ENCODE assay signal across 13 mouse cellular contexts in genomic region chr10:21186733-21187132, GRCm38 (mm10). TPM values are rescaled to one million over a fixed set of nuclear protein-coding genes. Genes with fewer than 3 reads are reported as not detected.
A peak's percentile ranks its signal among the peaks of the same experiment; 100 is the strongest.
DNase-seq lines count a peak whose midpoint lies in the region; ATAC-seq and TF ChIP-seq lines count a peak whose summit lies in the region.
"Had no signal": no experiment of that assay in that cellular context is flagged by ENCODE, and none has a peak within 500 bp of the region (broad histone marks: within the 10 kb centered on the region; RNA-seq: fewer than 3 reads in every experiment).

No protein-coding gene starts in this region.

- TF ChIP-seq POLR2A in heart, adult 2 months (IDR thresholded peaks at IDR 0.05; ENCODE audit: insufficient read depth, low read depth, low read length): no peak

- no peak for TF ChIP-seq EP300 in liver, postnatal 0 days (IDR thresholded peaks at IDR 0.05; ENCODE audit: low read depth)
- no peak for TF ChIP-seq EP300 in heart, adult 2 months (IDR thresholded peaks at IDR 0.05; ENCODE audit: insufficient read depth, low read depth, low read length)

- intact Hi-C loops in heart, adult 2 months (cut with DNase I): no loop called here

- H3K27me3 ChIP-seq in liver, postnatal 0 days (ENCODE audit: insufficient read depth, low read length): no peaks in the 10 kb centered on the region
- no peaks in the 10 kb centered on the region for H3K27me3 ChIP-seq in intestine, embryonic 16.5 days (replicated peaks; ENCODE audit: control insufficient read depth, insufficient read depth, low read length)
- H3K27me3 ChIP-seq in heart, adult 2 months (ENCODE audit: control insufficient read depth, insufficient read depth, low read length): no peaks in the 10 kb centered on the region
- peaks cover 6% of the 10 kb centered on the region; the same call in 1 of the 2 replicates for H3K27me3 ChIP-seq in midbrain, embryonic 13.5 days

- 34% methylated on average over 5 of the region's 5 CpGs for WGBS in liver, postnatal 0 days (ENCODE audit: insufficient replicate concordance)
- WGBS in intestine, embryonic 16.5 days: 85% methylated on average over 5 of the region's 5 CpGs
- 50% methylated on average over 5 of the region's 5 CpGs for WGBS in heart, adult 2 months
- WGBS in midbrain, embryonic 13.5 days: 91% methylated on average over 5 of the region's 5 CpGs

- no peak for TF ChIP-seq CTCF in liver, postnatal 0 days (IDR thresholded peaks at IDR 0.05; ENCODE audit: low read depth)
- TF ChIP-seq CTCF in heart, adult 2 months (IDR thresholded peaks at IDR 0.05): no peak

- H3K9me3 ChIP-seq in liver, postnatal 0 days (ENCODE audit: low read length): no peaks in the 10 kb centered on the region
- H3K9me3 ChIP-seq in intestine, embryonic 16.5 days (ENCODE audit: control insufficient read depth, low read length): no peaks in the 10 kb centered on the region
- H3K9me3 ChIP-seq in midbrain, embryonic 13.5 days: 0 out of 2 replicates have a peak, but pooled peaks cover 3% of the 10 kb centered on the region
- H3K9me3 ChIP-seq: midbrain, embryonic 12.5 days had no signal

- H3K27ac ChIP-seq in liver, postnatal 0 days (ENCODE audit: low read depth): 0 out of 2 replicates have a peak overlapping the region, but pooled peaks have one; percentile 35
- no peak overlapping the region for H3K27ac ChIP-seq in intestine, embryonic 16.5 days (ENCODE audit: low read length)
- no peak overlapping the region for H3K27ac ChIP-seq in heart, adult 2 months
- no peak overlapping the region for H3K27ac ChIP-seq in midbrain, embryonic 13.5 days
- H3K27ac ChIP-seq: midbrain, embryonic 12.5 days had no signal

- peak overlapping the region; percentile 40; the same call in 1 of the 2 replicates for H3K4me2 ChIP-seq in liver, postnatal 0 days (ENCODE audit: low read depth, low read length)
- no peak overlapping the region for H3K4me2 ChIP-seq in intestine, embryonic 16.5 days (ENCODE audit: low read depth, low read length)
- H3K4me2 ChIP-seq in midbrain, embryonic 13.5 days (replicated peaks): no peak overlapping the region
- H3K4me2 ChIP-seq: midbrain, embryonic 12.5 days had no signal

- H3K4me1 ChIP-seq in liver, postnatal 0 days (ENCODE audit: insufficient read depth): peaks cover 10% of the 10 kb centered on the region
- H3K4me1 ChIP-seq in intestine, embryonic 16.5 days (ENCODE audit: control insufficient read depth, insufficient read depth, low read length): no peaks in the 10 kb centered on the region
- peaks cover 1% of the 10 kb centered on the region; the same call in 1 of the 2 replicates for H3K4me1 ChIP-seq in heart, adult 2 months (ENCODE audit: control insufficient read depth, insufficient read depth, low read length)
- H3K4me1 ChIP-seq in midbrain, embryonic 13.5 days (replicated peaks): peaks cover 4% of the 10 kb centered on the region; the same call in 1 of the 2 replicates
- H3K4me1 ChIP-seq: midbrain, embryonic 12.5 days had no signal

- H3K4me3 ChIP-seq in liver, postnatal 0 days (ENCODE audit: low read depth, low read length): no peak overlapping the region
- H3K4me3 ChIP-seq in intestine, embryonic 16.5 days (ENCODE audit: low read length): no peak overlapping the region
- H3K4me3 ChIP-seq in heart, adult 2 months: no peak overlapping the region
- no peak overlapping the region for H3K4me3 ChIP-seq in midbrain, embryonic 13.5 days (replicated peaks)
- H3K4me3 ChIP-seq: midbrain, embryonic 12.5 days had no signal

- peak; percentile 86 for ATAC-seq in CD4-positive, CD25-positive, alpha-beta regulatory T cell, adult 4 months
- peak; percentile 67 for ATAC-seq in liver, postnatal 0 days
- ATAC-seq in intestine, embryonic 16.5 days: no peak
- no peak for ATAC-seq in midbrain, embryonic 13.5 days
- ATAC-seq: forebrain, postnatal 0 days; intestine, postnatal 0 days had no signal

- H3K9ac ChIP-seq in liver, postnatal 0 days (replicated peaks): no peak overlapping the region
- no peak overlapping the region for H3K9ac ChIP-seq in intestine, embryonic 16.5 days (ENCODE audit: low read depth, low read length)
- no peak overlapping the region for H3K9ac ChIP-seq in heart, adult 2 months (ENCODE audit: low read depth, low read length)
- H3K9ac ChIP-seq in midbrain, embryonic 13.5 days (replicated peaks): no peak overlapping the region
- H3K9ac ChIP-seq: forebrain, postnatal 0 days; midbrain, embryonic 12.5 days had no signal

- DNase-seq in T-cell, adult 2 months (ENCODE audit: low spot score): peak; percentile 74
- no peak for DNase-seq in liver, postnatal 0 days
- peak; percentile 68 to 72 for DNase-seq in thymus, postnatal 10 days (ENCODE audit: low spot score in 2 of 2)
- DNase-seq in heart, adult 2 months: no peak
- DNase-seq: adrenal gland, adult 8-10 months; forebrain, postnatal 0 days; lung, adult 2 months; right cerebral cortex, postnatal 4 days had no signal

- H3K79me2 ChIP-seq in heart, adult 2 months (replicated peaks; ENCODE audit: control insufficient read depth, insufficient read depth, low read length): no peaks in the 10 kb centered on the region

- no peaks in the 10 kb centered on the region for H3K36me3 ChIP-seq in liver, postnatal 0 days (replicated peaks; ENCODE audit: insufficient read depth, low read length)
- no peaks in the 10 kb centered on the region for H3K36me3 ChIP-seq in intestine, embryonic 16.5 days (ENCODE audit: control insufficient read depth, insufficient read depth, low read length)
- H3K36me3 ChIP-seq in heart, adult 2 months (ENCODE audit: control insufficient read depth, insufficient read depth, low read length): no peaks in the 10 kb centered on the region
- H3K36me3 ChIP-seq in midbrain, embryonic 13.5 days: no peaks in the 10 kb centered on the region
- H3K36me3 ChIP-seq: midbrain, embryonic 12.5 days had no signal

RNA-seq across cellular contexts. Expression of gene Myb, which starts 25.9 kb away (rescaled TPM):
- 1 to 10 TPM; 6.6 to 7.6 TPM for polyA plus RNA-seq in CD4-positive, CD25-positive, alpha-beta regulatory T cell, adult 4 months (2017; shearing (Covaris generic))
- polyA plus RNA-seq in liver, postnatal 0 days (2015; fragmentation: Nextera tagmentation; extraction: Ambion mirVana): 10.0 and 11.1 TPM in 2 replicates
- polyA plus RNA-seq in intestine, embryonic 16.5 days (2015; fragmentation: Nextera tagmentation; extraction: Ambion mirVana): 4.4 and 5.2 TPM in 2 replicates
- total RNA-seq in heart, adult 2 months (2021): not detected
- polyA plus RNA-seq in heart, adult 2 months (2012; rRNA removed): 0.23 and 0.31 TPM in 2 replicates
- polyA plus RNA-seq in midbrain, embryonic 13.5 days (2015; fragmentation: Nextera tagmentation; extraction: Ambion mirVana): 3.0 and 3.1 TPM in 2 replicates
- total RNA-seq: adrenal gland, adult 8-10 months had no signal

Comparison
In these comparisons a context has a peak if more than half of its experiments do, and no peak if none do; other contexts are left out.
1. ATAC-seq: peak in CD4-positive, CD25-positive, alpha-beta regulatory T cell, adult 4 months (single experiment) and liver, postnatal 0 days (single experiment); none in intestine, embryonic 16.5 days (single experiment) and midbrain, embryonic 13.5 days (single experiment).
2. DNase-seq: peak in T-cell, adult 2 months (single experiment) and thymus, postnatal 10 days (2 of 2); none in liver, postnatal 0 days (single experiment) and heart, adult 2 months (0 of 2).